Mouse (Mus musculus): ENCODE measurements around the gene Olfr1349.
"Not testable (repeated sequence)": the region's sequence is repeated elsewhere in the genome, so short reads cannot be mapped to it uniquely, and the experiment has no call there.

Olfr1349 gene

DNA sequence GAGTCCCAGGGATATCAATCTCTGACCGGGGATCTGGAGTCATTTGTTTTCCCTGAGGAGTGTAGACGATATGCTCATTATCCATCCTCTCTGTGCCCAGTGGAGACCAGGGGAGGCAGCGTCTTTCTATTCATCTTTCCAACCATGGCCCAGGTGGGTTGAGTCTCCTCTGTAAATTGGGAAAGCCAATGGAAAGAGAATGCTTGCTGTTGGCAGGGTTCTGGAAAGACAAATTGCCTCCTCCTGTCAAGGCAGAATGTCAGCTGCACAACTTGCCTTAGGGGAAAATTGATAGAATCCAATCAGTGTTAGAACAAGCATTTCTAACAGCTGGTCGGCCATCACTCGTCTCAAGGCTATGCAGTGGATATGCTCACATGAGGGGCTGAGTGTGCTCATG lies at the start of gene Olfr1349:
Gene Olfr1349, minus strand, starts transcription at position 101 of the 400 bp plus-strand sequence.
- no peak for DNase-seq

DNA sequence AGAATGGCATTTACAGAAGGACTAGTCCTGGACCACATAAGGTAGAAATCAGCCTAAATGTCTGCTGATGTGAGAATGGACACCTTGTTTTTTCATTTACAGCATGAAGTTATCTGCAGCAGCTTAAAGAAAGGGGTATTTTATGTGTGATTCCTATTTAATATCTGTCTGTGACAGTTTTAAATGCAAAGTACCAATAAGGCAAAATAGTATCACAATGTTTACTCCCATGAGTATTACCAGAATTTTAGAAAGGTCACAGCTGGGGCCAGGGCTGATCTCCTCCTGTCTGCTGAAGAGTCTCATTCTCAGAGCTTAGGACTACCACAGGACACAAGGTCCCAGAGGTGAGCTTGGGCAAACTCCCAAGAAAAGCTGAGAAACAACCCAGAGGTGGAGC lies 41.8 kb upstream of the Olfr1349 start, which contains the start of gene Olfr1350:
Gene Olfr1350, plus strand, starts transcription at position 301 of the 400 bp plus-strand sequence.
- no peak for DNase-seq

DNA sequence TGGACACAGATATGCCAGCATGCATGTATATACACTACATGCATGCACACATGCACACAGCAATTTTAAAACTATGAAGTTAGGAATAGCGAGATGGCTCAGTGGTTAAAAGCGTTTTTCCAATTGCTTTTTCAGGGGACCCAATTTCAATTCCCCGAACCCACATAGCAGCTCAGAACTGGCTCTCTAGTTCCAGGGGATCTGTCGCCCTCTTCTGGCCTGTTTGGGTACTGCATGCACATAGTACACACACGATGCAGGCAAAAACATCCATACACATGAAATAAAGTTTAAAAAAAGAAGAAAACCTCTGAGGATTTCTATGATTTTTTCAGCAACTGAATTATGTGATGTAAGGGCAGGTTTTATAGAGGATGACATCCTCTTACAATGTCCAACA lies 3.4 kb upstream of the Olfr1349 start:
- DNase-seq: no peak

DNA sequence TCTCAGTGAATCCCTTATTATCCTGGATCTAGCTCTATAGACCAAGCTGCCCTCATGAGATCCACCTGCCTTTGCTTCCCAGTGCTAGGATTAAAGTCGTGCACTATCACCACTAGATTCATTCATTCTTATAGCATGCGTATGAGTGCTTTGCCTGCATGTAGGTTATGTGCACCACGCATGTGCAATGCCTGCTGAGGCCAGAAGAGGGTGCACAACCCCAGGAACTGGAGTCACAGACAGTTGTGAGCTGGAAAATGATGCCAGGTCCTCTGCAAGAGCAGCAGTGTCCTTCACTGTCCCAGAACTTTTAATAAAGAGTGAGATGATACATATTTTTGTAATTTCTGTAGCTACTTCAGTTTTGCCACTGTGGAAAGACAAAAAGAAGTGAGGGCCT lies 2.3 kb upstream of the Olfr1349 start:
- no peak for DNase-seq

DNA sequence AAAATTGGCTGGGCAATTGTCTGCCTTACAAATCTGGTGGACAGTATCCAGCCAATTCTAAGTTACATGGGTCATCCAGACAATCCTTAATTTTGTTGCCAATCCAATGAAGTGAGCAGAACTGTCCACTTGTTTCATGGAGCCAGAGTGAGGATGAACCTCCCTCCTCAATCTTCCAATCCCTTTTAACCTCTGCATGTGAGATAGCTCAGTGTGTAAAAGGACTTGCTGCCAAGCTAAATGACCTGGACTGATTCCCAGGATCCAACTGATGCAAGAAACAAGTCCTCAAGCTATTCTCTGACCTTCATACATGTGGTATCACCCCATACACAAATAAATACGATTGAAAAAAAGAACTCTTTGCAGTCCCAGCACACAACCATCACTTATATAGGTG lies 1.1 kb downstream of the Olfr1349 start:
- no peak for DNase-seq

DNA sequence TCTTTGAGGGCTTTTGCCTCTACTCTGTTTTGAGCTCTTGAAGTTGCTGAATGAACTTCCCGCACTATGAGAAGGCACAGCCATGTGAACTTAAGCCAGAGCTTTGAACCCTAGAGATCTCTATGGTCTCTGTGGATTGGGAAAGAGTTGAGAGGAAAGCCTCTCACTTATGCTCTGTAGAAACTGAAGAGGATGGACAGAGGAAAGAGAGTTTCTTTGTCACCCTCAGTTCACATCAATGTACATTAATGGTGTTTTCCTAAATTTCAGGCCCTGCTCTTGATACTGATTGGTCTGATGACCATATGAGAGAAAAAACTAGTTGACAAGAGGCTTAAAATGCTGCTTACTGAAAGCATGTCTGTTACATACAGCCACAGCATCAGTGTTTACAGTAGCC lies 14.1 kb downstream of the Olfr1349 start, which contains the start of gene Olfr1348:
Gene Olfr1348, minus strand, starts transcription at position 101 of the 400 bp plus-strand sequence.
- DNase-seq: no peak

DNA sequence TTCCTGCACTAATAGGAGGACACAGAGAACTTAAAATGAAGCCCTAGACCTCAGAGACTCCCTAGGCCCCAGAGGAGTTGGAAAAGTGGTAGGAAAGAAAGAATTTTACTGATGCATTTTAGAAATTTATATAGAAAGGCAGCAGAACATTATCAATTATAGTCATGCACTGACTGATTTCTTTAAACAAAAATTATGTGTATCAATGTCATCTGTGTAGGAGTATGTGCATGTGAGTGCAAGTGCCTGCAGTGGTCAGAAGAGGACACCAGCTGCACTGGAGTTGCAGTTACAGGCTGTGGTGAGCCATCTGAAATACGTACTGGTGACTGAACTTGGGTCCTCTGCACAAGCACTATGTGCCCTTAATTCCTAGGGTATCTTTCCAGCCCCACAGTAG lies 23.1 kb downstream of the Olfr1349 start, which contains the start of gene Olfr1347:
Gene Olfr1347, minus strand, starts transcription at position 101 of the 400 bp plus-strand sequence.
- no peak for DNase-seq

DNA sequence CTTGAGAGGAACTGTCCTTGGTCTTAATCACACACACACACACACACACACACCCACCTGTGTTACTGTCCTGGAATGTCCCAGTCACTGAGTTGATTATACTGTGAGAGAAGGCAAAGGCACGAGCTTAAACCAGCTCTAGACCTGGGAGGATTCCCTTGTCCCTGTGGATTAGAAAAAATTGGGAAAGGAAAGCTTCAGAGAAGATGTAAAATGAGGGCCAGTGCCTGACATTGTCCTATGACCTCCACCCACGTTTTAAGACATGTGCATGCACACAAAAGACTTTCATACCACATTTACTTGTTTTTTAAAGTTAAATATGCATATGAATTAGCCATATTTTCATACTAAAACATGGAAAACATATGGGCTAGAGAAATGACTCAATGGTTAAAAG lies 35.9 kb downstream of the Olfr1349 start, which contains the start of gene Olfr5:
Gene Olfr5, minus strand, starts transcription at position 101 of the 400 bp plus-strand sequence.
- no peak for DNase-seq

DNA sequence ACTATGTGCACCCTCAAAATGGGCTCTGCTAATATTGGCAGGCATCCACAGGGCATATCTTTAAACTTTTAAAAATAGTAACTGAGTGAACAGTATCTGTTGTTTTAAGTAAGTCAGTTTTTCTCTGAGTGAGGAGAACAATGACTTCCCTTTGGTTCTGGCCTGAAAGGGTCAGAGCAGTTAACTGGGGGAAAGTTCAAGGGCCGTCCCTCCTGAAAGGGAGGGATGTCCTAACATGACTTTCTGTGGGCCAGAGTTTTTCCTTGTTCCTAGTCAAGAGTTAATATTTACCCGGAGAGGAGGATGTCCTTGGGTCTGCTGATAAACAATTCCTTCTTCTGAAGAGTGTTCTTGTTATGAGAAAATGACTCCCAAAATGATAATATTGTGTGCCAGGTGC lies 45.1 kb downstream of the Olfr1349 start:
- not testable (repeated sequence) for DNase-seq

DNA sequence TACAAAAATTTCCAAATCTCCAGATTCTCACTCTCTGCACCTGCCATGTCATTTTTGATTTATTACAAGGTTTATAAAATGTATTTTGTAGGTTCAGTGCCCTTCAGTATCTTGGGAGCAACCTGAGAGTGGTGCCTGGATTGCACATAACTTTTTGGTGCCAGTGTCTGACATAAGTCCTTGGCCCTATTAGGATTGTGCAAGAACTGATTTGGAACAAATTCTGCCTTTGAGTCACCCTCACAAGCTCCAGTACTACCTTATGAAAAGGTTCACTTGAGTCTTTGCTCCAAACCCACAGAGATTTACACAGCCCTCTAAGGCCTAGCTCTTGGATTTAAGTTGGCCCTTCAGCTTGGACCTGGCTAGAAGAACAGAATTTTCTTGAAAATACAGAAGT lies 55.8 kb downstream of the Olfr1349 start, which contains the start of gene Olfr1346:
Gene Olfr1346, plus strand, starts transcription at position 151 of the 400 bp plus-strand sequence.
- no peak for DNase-seq
